Mouse (Mus musculus): Measurements from ENCODE around the gene Zfp979. TPM values are rescaled to one million over a fixed set of nuclear protein-coding genes. Genes with fewer than 3 reads are reported as not detected.
"Not testable (repeated sequence)": the region's sequence is repeated elsewhere in the genome, so short reads cannot be mapped to it uniquely, and the experiment has no call there.

Zfp979 gene
- polyA plus RNA-seq, 1 experiment from 2014 or later, result 2.6 TPM

DNA sequence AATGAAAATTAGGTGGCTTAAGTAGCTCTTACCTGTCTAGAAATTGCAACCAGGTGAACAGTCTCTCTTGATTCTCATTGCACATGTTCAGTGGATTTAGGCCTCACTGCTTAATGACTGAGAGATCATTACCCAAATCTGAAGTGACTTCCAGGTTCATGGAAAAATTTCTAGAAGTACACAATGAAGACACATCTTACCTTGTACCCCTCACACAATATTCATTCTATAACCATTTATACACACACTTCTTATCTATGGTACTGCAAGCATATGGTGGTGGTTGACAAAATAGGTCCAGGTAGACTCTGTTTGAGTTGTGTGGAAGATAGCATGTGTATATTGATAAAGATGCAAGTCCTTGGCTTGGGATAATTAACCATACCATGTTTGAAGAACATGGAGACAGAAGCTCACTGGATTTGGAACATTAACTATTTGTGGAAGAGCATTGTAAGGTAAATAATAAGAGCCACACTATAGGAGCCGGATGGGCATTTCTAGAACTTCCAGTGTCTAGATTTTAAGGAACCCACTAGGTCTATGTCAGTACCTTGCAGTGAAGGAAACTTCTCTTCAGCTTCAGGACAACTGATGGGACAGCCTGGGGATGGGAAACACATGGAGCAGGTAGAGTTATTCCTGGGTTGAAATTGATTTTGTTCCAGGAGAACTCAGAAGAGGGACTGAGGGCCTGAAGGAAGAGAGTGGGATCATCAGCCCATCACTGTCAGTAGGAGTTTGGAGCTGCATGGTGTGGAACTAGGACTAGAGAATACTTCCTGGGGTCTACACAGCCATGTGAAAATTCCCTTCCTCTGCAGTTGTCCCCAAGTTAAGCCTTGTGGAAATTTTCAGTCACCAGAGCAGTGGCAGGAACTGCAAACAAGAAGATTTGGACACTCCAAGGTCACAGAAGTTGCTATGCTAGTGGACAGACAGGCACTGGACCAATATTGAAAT lies 55.5 kb downstream of the Zfp979 start:
- Histone ChIP-seq H3K9me3 (peaks cover 10% of the 10 kb centered on the region), H3K27ac (no peak overlapping the region), H3K36me3 (no peaks in the 10 kb centered on the region), H3K27me3 (no peaks in the 10 kb centered on the region), H3K4me3 (no peak overlapping the region), H3K4me1 (no peaks in the 10 kb centered on the region), H3K4me2 (replicated peaks) (no peak overlapping the region), H3K9ac (no peak overlapping the region)
- ATAC-seq (ENCODE audit: insufficient number of reproducible peaks, insufficient read depth, low FRiP score, low TSS enrichment), result 0 out of 2 replicates have a peak, but pooled peaks have one; percentile 60
- 68% methylated on average over 1 of the region's 1 CpGs for WGBS

- not testable (repeated sequence) for H3K9ac ChIP-seq; ATAC-seq (ENCODE audit: insufficient number of reproducible peaks, insufficient read depth, low FRiP score, low TSS enrichment); H3K9me3 ChIP-seq; H3K27me3 ChIP-seq; H3K27ac ChIP-seq; H3K36me3 ChIP-seq; H3K4me1 ChIP-seq; H3K4me2 ChIP-seq (replicated peaks); H3K4me3 ChIP-seq
- WGBS, result 88% methylated on average over 4 of the region's 4 CpGs
These were observed 62.9 kb downstream of the Zfp979 start for GRCm38 (mm10) chr4:147579371-147579770.

- not testable (repeated sequence) for H3K27me3 ChIP-seq; H3K27ac ChIP-seq; H3K4me1 ChIP-seq; H3K4me3 ChIP-seq; H3K9me3 ChIP-seq; H3K36me3 ChIP-seq; H3K4me2 ChIP-seq (replicated peaks); H3K9ac ChIP-seq
- WGBS, result 84% methylated on average over 8 of the region's 8 CpGs
- ATAC-seq (ENCODE audit: insufficient number of reproducible peaks, insufficient read depth, low FRiP score, low TSS enrichment), result 0 out of 2 replicates have a peak, but pooled peaks have one; percentile 41
These were observed 71.2 kb downstream of the Zfp979 start for GRCm38 (mm10) chr4:147571156-147571555.

DNA sequence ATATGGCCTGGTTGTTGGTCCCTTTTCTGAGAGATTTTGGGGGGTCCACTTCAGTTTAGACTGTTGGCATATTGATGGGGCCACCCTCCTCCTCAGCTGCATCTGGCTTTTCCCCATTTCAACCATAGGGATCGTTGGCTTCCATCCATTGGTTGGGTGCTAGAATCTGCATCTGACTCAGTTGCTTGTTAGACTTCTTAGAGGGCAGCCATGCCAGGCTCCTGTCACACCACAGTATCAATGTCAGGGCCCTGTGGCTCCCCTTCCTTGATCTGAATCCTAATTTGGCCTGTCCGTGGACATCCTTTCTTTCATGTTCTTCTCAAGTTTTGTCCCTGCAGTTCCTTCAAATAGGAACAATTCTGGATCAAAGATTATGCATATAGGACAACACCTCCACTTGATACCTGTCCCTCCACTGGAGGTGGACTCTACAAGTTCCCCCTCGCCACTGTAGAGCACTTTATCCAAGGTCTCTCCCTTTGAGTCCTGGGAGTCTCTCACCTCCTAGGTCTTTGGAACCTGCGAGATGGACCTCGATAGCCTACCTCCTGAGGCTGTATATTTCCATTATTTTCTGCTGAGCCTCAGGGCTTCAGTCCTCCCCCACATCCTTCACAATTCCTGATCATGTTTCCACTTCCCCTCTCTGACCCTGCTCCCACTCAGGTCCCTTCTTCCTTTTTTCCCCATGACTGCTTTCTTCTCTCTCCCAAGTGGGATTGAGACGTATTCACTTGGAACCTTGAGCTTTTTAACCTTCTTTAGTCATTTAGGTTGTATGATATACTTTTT lies 76.7 kb downstream of the Zfp979 start:
- Histone ChIP-seq H3K9ac (no peak overlapping the region), H3K36me3 (no peaks in the 10 kb centered on the region), H3K27ac (no peak overlapping the region), H3K4me3 (no peak overlapping the region), H3K4me1 (no peaks in the 10 kb centered on the region), H3K9me3 (peaks cover 6% of the 10 kb centered on the region), H3K4me2 (replicated peaks) (no peak overlapping the region), H3K27me3 (no peaks in the 10 kb centered on the region)
- WGBS, result 68% methylated on average over 6 of the region's 6 CpGs
- no peak for ATAC-seq (ENCODE audit: insufficient number of reproducible peaks, insufficient read depth, low FRiP score, low TSS enrichment)

Other genes with a start within 250 kb of the Zfp979 start
- 9.8 and 11.3 TPM in 2 replicates for gene Zfp982, start 150.1 kb downstream of the Zfp979 start, polyA plus RNA-seq (2016; fragmentation: Nextera tagmentation; extraction: Ambion mirVana)
- gene Gm16503, start 102.3 kb downstream of the Zfp979 start, polyA plus RNA-seq (2016; fragmentation: Nextera tagmentation; extraction: Ambion mirVana), result 0.56 and 0.87 TPM in 2 replicates
- 0.15 and 0.23 TPM in 2 replicates for gene Zfp985, start 89.2 kb downstream of the Zfp979 start, polyA plus RNA-seq (2016; fragmentation: Nextera tagmentation; extraction: Ambion mirVana)
- gene Zfp534, start 60.0 kb upstream of the Zfp979 start, polyA plus RNA-seq (2016; fragmentation: Nextera tagmentation; extraction: Ambion mirVana), result not detected in 2 replicates
- gene Zfp984, start 167.3 kb upstream of the Zfp979 start, polyA plus RNA-seq (2016; fragmentation: Nextera tagmentation; extraction: Ambion mirVana), result 5.9 and 8.4 TPM in 2 replicates
- gene Zfp933, start 205.9 kb upstream of the Zfp979 start, polyA plus RNA-seq (2016; fragmentation: Nextera tagmentation; extraction: Ambion mirVana), result 6.0 and 7.6 TPM in 2 replicates
- gene Miip, start 226.3 kb upstream of the Zfp979 start, polyA plus RNA-seq (2016; fragmentation: Nextera tagmentation; extraction: Ambion mirVana), result 42.7 and 45.4 TPM in 2 replicates
- 18.9 and 19.0 TPM in 2 replicates for gene Fv1, start 226.5 kb upstream of the Zfp979 start, polyA plus RNA-seq (2016; fragmentation: Nextera tagmentation; extraction: Ambion mirVana)

Data from embryonic facial prominence, embryonic 12.5 days (tissue).